Mouse (Mus musculus): Measurements from ENCODE around the gene Oxsr1. TPM values are rescaled to one million over a fixed set of nuclear protein-coding genes. Genes with fewer than 3 reads are reported as not detected.
"Not testable (repeated sequence)": the region's sequence is repeated elsewhere in the genome, so short reads cannot be mapped to it uniquely, and the experiment has no call there.

Gene Oxsr1
- polyA plus RNA-seq, 1 experiment from 2014 or later, result 13.0 TPM

DNA sequence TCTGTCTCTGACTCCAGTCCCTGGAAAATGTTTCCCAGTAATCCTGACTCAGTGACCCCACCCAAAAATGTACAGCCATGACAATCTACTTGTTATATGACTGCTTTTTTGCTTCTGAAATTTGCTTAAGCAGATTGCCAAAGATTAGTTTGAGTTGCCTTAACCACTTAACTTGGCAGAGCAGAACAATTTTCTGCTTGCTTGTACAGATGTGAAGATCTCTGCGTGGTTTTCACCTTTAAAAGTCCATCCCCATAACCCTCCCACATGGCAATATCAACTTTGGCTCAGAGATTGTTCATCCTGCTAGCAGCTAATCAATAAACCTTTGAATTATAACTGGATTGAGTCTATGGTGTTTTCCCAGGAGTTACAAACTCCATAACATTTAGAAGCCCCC lies 13.2 kb downstream of the Oxsr1 start:
- ATAC-seq, result no peak
- no peaks in the 10 kb centered on the region for H3K9me3 ChIP-seq
- H3K36me3 ChIP-seq, result no peaks in the 10 kb centered on the region
- WGBS, result 95% methylated on average over 1 of the region's 1 CpGs
- no peak overlapping the region for H3K9ac ChIP-seq (replicated peaks)
- no peak overlapping the region for H3K4me2 ChIP-seq (replicated peaks)
- no peak overlapping the region for H3K27ac ChIP-seq
- no peak overlapping the region for H3K4me3 ChIP-seq (replicated peaks)
- no peaks in the 10 kb centered on the region for H3K27me3 ChIP-seq
- no peaks in the 10 kb centered on the region for H3K4me1 ChIP-seq (replicated peaks)

DNA sequence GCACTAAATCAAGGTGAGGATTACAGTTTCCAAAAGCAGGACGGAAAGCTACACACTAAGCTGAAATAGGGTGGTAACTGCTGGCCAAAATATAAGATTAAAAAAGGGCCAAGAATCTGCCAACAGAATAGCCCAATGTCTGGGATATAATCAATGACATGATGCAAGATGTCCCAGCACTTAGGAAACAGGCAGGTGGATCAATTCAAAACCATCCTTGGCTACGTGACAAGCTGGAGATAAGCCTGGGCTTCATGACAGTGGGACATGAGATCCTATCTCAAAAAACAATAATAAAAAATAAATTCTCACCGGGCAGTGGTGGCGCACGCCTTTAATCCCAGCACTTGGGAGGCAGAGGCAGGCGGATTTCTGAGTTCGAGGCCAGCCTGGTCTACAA lies 16.4 kb downstream of the Oxsr1 start:
- no peak overlapping the region for H3K27ac ChIP-seq
- no peak overlapping the region for H3K4me3 ChIP-seq (replicated peaks)
- WGBS, result 93% methylated on average over 7 of the region's 7 CpGs
- peaks cover 10% of the 10 kb centered on the region for H3K36me3 ChIP-seq
- ATAC-seq, result no peak
- no peaks in the 10 kb centered on the region for H3K9me3 ChIP-seq
- H3K9ac ChIP-seq (replicated peaks), result no peak overlapping the region
- H3K4me1 ChIP-seq (replicated peaks), result no peaks in the 10 kb centered on the region
- H3K27me3 ChIP-seq, result no peaks in the 10 kb centered on the region
- H3K4me2 ChIP-seq (replicated peaks), result no peak overlapping the region

DNA sequence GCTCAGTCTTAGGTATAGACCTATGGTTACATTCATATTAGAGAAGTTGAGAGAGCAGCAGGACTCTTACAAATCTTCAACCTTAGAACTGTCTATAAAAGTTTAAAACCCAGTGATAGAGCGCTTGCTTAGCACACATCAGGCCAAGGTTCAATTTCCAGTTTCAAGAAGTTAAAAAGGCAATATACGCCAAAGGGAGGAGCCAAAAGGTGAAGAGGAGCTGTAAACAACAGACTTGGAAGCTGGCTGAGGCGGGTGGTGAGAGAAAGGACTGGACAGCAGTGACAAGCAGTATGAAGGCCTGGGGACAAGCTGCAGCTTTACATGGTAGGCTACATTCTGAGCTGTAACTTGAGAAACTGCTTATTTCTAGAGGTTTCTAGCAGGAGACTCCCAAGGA lies 23.7 kb downstream of the Oxsr1 start:
- Histone ChIP-seq H3K4me1 (replicated peaks) (no peaks in the 10 kb centered on the region), H3K4me2 (replicated peaks) (no peak overlapping the region), H3K9me3 (no peaks in the 10 kb centered on the region), H3K27ac (no peak overlapping the region), H3K9ac (replicated peaks) (no peak overlapping the region), H3K36me3 (peaks cover 14% of the 10 kb centered on the region), H3K27me3 (no peaks in the 10 kb centered on the region), H3K4me3 (replicated peaks) (no peak overlapping the region)
- no peak for ATAC-seq
- 96% methylated on average over 3 of the region's 3 CpGs for WGBS

DNA sequence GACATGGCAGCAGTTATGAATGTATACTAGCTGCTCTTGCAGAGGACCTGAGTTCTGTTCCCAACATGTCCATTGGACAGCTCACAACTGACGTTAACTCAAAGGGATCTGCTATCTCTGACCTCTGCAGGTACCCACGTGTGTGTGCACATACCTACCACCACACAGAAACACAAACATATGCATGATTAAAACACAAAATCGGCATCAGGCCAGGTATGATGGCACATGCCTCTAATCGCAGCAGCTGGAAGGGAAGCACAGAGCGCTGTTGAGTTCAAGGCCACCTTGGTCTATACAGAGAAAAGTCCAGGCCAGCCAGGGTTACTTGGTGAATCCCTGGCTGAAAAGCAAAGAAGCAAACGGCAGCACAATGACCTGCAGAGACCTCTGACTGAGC lies 24.5 kb downstream of the Oxsr1 start:
- 91% methylated on average over 6 of the region's 6 CpGs for WGBS
- Histone ChIP-seq H3K4me3 (replicated peaks) (no peak overlapping the region), H3K4me2 (replicated peaks) (no peak overlapping the region), H3K27ac (no peak overlapping the region), H3K4me1 (replicated peaks) (no peaks in the 10 kb centered on the region), H3K27me3 (no peaks in the 10 kb centered on the region), H3K9me3 (no peaks in the 10 kb centered on the region), H3K36me3 (peaks cover 13% of the 10 kb centered on the region), H3K9ac (replicated peaks) (no peak overlapping the region)
- no peak for ATAC-seq

DNA sequence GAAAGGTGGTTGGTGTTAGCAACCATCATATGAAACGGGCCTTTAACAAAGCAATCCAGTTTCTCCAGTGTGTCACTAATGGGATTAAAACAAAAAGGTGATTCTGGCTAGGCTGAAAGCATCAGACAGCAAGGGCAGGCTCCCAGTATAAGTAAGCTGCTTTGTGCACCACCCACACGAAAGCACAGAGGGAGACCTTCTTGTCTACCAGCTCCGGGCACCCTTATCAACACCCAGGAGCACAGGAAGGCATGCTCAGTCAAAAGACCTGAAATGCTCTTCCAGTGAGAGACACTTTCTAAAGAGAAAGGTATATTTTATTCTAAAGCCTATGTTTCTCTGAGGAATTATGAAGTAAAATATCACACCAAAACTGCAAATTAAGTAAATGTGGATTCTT lies 31.4 kb downstream of the Oxsr1 start:
- Histone ChIP-seq H3K4me2 (replicated peaks) (no peak overlapping the region), H3K27me3 (no peaks in the 10 kb centered on the region), H3K36me3 (peaks cover 16% of the 10 kb centered on the region), H3K27ac (no peak overlapping the region), H3K4me3 (replicated peaks) (no peak overlapping the region), H3K4me1 (replicated peaks) (no peaks in the 10 kb centered on the region), H3K9me3 (no peaks in the 10 kb centered on the region), H3K9ac (replicated peaks) (no peak overlapping the region)
- no peak for ATAC-seq
- WGBS, result 73% methylated on average over 3 of the region's 3 CpGs

DNA sequence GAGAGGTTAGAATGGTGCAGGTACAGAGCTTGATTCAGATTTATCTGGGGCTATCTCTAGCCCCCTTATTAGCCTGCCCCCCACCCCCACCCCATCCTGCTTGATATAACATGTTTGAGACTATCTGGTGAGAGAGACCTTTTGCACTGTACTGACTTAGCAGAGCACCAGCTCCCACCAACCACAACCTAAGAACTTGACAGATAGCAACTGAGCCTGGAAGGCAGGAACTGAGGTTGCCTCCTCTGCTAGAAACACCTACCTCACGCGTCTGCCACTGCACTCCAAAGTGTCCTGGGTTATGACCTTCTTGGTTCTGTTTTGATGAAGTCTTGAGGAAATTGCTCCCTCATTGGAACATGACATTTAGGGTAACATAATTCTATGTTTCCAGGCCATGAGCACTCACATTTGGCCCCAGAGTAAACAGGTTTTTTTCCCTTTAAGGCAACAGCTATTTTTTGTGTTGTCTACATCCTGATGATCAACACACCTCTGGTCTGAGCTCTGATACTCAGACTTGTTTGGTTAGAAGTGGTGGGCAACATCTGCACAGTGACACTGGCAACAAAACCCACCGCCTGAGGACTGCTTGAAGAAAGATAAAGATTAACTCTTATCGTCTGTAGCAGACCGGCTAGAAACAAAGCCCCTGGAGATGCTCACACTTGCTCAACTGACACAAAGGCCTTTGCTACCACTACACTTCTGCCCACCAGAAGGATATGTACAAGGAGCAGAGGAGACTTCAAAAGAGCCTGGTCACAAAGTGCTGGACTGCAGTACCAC lies 41.1 kb downstream of the Oxsr1 start:
- no peak for ATAC-seq
- H3K9ac ChIP-seq (replicated peaks), result no peak overlapping the region
- no peak overlapping the region for H3K27ac ChIP-seq
- no peaks in the 10 kb centered on the region for H3K4me1 ChIP-seq (replicated peaks)
- 88% methylated on average over 5 of the region's 5 CpGs for WGBS
- peaks cover 24% of the 10 kb centered on the region for H3K36me3 ChIP-seq
- H3K27me3 ChIP-seq, result no peaks in the 10 kb centered on the region
- H3K4me2 ChIP-seq (replicated peaks), result no peak overlapping the region
- no peaks in the 10 kb centered on the region for H3K9me3 ChIP-seq
- H3K4me3 ChIP-seq (replicated peaks), result no peak overlapping the region

DNA sequence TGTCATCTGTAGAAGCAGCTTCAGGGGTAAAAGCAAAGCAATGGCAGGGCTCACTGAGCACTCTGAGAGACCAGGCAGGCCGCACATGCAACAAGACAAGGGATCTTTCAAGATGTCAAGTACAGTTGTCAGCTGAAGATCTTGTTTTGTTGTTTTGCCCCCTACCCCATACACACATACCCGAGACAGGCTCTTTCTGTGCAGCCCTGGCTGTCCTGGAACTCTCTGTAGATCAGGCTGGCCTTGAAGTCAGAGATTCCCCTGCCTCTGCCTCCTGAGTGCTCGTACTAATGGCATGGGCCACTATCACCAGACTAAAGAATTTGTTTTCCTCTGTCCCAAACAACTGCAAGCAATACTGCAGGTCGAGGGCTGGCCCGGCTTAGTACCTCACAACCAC lies 44.2 kb downstream of the Oxsr1 start:
- H3K27me3 ChIP-seq, result no peaks in the 10 kb centered on the region
- no peak for ATAC-seq
- no peaks in the 10 kb centered on the region for H3K4me1 ChIP-seq (replicated peaks)
- no peaks in the 10 kb centered on the region for H3K9me3 ChIP-seq
- H3K9ac ChIP-seq (replicated peaks), result no peak overlapping the region
- H3K4me3 ChIP-seq (replicated peaks), result no peak overlapping the region
- no peak overlapping the region for H3K4me2 ChIP-seq (replicated peaks)
- whole genome bisulfite sequencing, result 92% methylated on average over 5 of the region's 5 CpGs
- H3K27ac ChIP-seq, result no peak overlapping the region
- peaks cover 21% of the 10 kb centered on the region for H3K36me3 ChIP-seq

DNA sequence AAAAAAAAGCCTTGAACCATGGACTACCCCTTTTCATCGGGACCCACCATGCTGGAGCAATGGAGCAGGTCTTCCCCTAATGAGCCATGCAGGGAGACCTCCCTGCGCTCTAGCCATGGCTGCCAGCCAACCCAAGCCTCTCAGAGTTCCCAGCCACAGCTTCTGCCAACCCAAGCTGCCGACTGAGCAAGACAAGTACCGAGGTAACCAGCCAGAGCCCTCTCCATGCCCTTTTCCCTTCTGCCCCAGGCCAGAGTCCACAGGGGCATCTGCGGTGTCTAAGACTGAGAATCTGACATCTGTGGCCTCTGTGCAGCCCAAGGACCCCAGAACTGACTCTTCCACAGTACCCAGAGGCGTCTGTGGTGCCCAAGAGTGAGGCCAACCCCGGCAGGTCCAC lies 45.9 kb downstream of the Oxsr1 start:
- H3K4me3 ChIP-seq (replicated peaks), result no peak overlapping the region
- no peaks in the 10 kb centered on the region for H3K9me3 ChIP-seq
- H3K9ac ChIP-seq (replicated peaks), result no peak overlapping the region
- 81% methylated on average over 7 of the region's 7 CpGs for WGBS
- peaks cover 8% of the 10 kb centered on the region for H3K36me3 ChIP-seq
- no peak for ATAC-seq
- H3K27me3 ChIP-seq, result no peaks in the 10 kb centered on the region
- no peak overlapping the region for H3K4me2 ChIP-seq (replicated peaks)
- H3K27ac ChIP-seq, result no peak overlapping the region
- no peaks in the 10 kb centered on the region for H3K4me1 ChIP-seq (replicated peaks)

DNA sequence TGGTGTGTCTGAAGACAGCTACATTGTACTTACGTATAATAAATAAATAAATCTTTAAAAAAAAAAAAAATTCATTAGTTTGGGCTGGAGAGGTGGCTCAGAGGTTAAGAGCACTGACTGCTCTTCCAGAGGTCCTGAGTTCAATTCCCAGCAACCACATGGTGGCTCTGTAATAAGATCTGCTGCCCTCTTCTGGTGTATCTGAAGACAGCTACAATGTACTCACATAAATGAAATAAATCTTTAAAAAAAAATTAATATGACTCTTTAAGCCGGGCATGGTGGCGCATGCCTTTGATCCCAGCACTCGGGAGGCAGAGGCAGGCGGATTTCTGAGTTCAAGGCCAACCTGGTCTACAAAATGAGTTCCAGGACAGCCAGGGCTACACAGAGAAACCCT lies 47.4 kb downstream of the Oxsr1 start:
- not testable (repeated sequence) for H3K4me2 ChIP-seq (replicated peaks); H3K9ac ChIP-seq (replicated peaks); ATAC-seq; H3K4me1 ChIP-seq (replicated peaks); H3K27me3 ChIP-seq; H3K4me3 ChIP-seq (replicated peaks); H3K27ac ChIP-seq; H3K9me3 ChIP-seq
- 98% methylated on average over 5 of the region's 5 CpGs for WGBS
- H3K36me3 ChIP-seq, result peaks cover 12% of the 10 kb centered on the region

DNA sequence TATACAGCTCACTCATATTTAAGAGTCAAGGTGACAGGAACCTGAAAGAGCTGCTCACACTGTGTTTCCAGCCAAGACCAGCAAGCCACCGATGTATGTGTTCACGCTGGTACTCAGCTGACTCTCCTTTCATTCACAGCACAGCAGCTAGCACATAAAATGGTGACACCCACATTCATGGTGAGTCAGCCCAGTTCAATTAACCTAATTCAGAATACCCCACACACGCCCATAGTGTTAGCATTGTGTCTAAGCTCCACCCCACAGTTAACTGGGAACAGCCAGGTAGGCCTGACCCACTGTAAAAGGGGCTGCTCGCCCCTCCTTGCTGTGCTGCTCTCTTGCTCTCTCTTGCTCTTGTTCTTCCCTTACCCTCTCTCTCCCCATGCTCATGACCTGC lies 50.7 kb downstream of the Oxsr1 start:
- H3K4me3 ChIP-seq (replicated peaks), result no peak overlapping the region
- no peak overlapping the region for H3K4me2 ChIP-seq (replicated peaks)
- H3K27me3 ChIP-seq, result no peaks in the 10 kb centered on the region
- 86% methylated on average over 4 of the region's 4 CpGs for WGBS
- peaks cover 26% of the 10 kb centered on the region for H3K36me3 ChIP-seq
- no peaks in the 10 kb centered on the region for H3K9me3 ChIP-seq
- no peak overlapping the region for H3K27ac ChIP-seq
- H3K4me1 ChIP-seq (replicated peaks), result no peaks in the 10 kb centered on the region
- H3K9ac ChIP-seq (replicated peaks), result no peak overlapping the region
- ATAC-seq, result no peak

DNA sequence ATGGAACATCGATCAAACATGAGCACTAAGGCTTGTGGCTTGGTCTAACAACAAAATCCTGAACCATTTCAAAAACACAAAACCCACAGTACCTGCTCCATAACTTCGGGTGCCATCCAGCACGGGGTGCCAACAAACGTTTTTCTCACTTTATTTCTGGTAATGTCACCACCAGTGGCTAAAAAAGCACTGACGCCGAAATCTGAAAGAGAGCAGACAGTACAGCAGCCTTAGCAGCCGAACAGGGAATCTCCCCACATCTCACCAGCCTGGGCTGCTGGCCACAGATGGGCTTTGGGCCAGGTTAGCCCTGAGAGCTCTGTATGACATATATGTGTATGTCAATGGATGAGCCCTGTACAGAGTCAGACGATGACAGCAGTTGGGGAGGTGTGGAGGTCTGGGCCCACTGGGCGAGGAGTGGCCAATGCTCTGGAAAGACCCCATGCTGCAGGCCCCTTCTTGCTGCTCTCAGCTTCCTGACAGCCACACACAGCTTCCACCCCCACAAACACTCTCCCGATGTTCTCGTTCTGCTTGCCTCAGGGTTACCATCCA lies 53.6 kb downstream of the Oxsr1 start:
- Histone ChIP-seq H3K4me3 (replicated peaks) (no peak overlapping the region), H3K9me3 (no peaks in the 10 kb centered on the region), H3K9ac (replicated peaks) (no peak overlapping the region), H3K27me3 (no peaks in the 10 kb centered on the region), H3K27ac (no peak overlapping the region), H3K4me1 (replicated peaks) (no peaks in the 10 kb centered on the region), H3K4me2 (replicated peaks) (no peak overlapping the region), H3K36me3 (peaks cover 44% of the 10 kb centered on the region)
- WGBS, result 96% methylated on average over 11 of the region's 11 CpGs
- ATAC-seq, result no peak

DNA sequence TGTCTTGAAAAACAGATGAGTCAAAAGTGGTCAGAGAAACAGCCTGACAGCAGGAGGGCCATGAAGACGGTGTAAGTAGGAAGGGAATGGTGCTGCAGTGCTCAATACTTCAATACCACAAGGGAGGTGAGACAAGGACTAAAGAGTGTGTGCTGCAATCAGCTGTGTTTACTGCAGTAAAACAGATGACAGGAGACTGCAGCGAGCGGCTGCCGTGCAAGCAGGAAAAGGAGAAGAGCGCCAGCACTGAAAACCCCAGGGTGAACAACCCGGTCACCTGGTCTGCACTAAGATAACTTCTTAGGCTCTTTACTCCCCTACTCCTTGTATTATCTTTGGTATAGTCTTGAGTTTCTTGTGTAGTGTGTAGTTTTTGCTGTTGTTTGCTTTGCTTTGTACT lies 54.1 kb downstream of the Oxsr1 start:
- Histone ChIP-seq H3K27me3 (no peaks in the 10 kb centered on the region), H3K9me3 (no peaks in the 10 kb centered on the region), H3K4me1 (replicated peaks) (no peaks in the 10 kb centered on the region), H3K27ac (no peak overlapping the region), H3K4me2 (replicated peaks) (no peak overlapping the region), H3K9ac (replicated peaks) (no peak overlapping the region), H3K4me3 (replicated peaks) (no peak overlapping the region), H3K36me3 (peaks cover 46% of the 10 kb centered on the region)
- 94% methylated on average over 6 of the region's 6 CpGs for WGBS
- no peak for ATAC-seq

DNA sequence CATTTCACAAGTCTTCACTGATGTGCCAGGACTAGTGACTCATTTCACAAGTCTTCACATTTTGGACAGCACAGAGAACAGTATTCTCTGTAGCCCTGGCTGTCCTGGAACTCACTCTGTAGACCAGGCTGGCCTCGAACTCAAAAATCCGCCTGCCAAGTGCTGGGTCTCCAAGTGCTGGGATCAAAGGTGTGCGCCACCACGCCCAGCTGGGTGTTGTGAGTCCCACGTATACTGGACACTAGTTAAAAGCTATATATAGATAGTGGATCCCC lies 56.2 kb downstream of the Oxsr1 start:
- H3K4me2 ChIP-seq (replicated peaks); H3K9ac ChIP-seq (replicated peaks); H3K27ac ChIP-seq; H3K4me3 ChIP-seq (replicated peaks); H3K27me3 ChIP-seq; H3K4me1 ChIP-seq (replicated peaks); H3K9me3 ChIP-seq; ATAC-seq: not testable (repeated sequence)
- peaks cover 58% of the 10 kb centered on the region for H3K36me3 ChIP-seq
- WGBS, result 98% methylated on average over 5 of the region's 5 CpGs

Data from midbrain, embryonic 13.5 days (tissue).